Mouse (Mus musculus): ENCODE data around the gene Inpp5k. TPM values are rescaled to one million over a fixed set of nuclear protein-coding genes. Genes with fewer than 3 reads are reported as not detected.

Inpp5k gene
- total RNA-seq, 2 experiments from 2014 or later, result 41.0 to 42.7 TPM

DNA sequence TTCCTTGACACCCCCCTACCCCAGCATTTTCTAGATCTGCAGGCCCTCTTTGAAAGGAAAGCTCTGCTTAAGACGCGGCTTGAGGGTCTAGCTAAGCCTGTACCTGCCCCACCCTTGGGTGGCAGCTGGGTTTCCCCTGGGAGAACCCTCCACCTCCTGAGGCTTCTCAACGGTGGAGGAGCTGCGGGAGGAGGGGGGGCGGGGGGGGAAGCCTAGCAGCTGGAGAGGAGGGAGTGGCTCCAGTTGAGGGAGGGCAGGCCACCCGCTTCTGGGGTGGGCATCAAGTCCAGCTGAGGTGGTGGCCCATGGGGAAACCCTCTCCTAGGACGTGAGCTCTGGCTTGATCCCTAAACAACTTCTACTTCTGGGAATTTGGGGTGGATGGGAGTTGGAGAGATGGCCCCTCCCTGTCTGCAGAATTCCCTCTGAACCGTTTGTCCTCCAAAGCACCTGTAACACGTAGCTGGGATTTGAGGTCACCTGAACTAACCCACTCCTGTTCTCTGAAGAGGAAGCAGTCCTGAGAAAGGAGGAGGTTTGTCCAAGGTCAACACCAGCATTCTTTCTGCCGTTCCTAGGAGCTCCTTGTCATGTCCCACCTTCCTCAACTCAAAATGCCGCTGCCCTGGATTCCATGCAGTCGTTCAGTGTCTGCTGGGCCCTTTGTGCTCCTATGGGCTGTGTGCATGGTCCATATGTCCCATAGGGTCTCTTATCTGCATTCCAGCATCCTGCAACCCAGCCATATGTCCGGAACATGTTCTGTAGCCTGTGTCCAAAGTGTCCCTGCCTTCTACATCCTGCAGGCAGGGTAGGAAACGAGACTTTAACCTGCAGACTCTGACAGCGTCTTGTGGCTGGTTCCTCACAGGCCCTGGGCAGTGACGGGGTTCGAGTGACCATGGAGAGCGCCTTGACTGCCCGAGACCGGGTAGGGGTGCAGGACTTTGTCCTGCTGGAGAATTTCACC is 26.1 kb downstream of the Inpp5k start:
- no peak for DNase-seq (ENCODE audit: extremely low spot score in 1 of 2, low spot score in 2 of 2)
- intact Hi-C loops (cut with DNase I), result no loop called here
- Histone ChIP-seq H3K4me3 (peak overlapping the region; percentile 86), H3K27ac (no peak overlapping the region; the same call in 1 of the 2 replicates)
- TF ChIP-seq CTCF (IDR thresholded peaks at IDR 0.05), result no peak

DNA sequence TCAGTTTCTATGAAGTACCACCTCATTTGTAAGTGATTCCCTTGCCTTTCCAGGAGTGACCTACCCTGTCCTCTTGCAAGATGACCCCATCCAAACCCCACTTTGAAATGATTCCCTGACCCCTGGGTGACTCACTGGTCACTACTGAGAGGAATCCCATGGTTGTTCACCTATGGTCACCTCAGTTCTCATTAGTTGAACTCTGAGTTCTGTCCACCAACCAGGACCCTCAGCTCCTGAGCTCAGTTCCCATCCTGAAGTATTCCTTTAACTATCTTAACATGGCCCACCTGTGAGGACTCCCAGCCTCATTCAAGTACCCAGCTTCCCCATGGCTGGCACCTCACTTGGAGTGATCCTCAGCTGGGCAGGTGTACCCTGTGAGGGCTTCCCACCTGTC is 27.1 kb downstream of the Inpp5k start:
- intact Hi-C loops (cut with DNase I), result no loop called here
- no peak overlapping the region for H3K4me3 ChIP-seq
- no peak overlapping the region for H3K27ac ChIP-seq
- no peak for TF ChIP-seq CTCF (IDR thresholded peaks at IDR 0.05)
- DNase-seq (ENCODE audit: extremely low spot score in 1 of 2, low spot score in 2 of 2), result no peak

DNA sequence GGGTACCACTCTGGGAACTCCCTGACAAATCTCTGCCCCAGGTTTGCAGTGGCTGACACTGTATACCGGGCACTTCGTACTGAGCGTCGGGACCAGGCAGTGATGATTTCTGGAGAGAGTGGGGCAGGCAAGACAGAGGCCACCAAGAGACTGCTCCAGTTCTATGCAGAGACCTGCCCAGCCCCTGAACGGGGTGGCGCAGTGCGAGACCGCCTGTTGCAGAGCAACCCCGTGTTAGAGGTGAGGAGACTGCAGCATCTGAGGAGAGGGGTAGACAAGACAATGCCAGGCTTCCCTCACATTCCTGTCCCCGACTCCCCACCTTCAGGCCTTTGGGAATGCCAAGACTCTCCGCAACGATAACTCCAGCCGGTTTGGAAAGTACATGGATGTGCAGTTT is 27.5 kb downstream of the Inpp5k start:
- Histone ChIP-seq H3K4me3 (no peak overlapping the region), H3K27ac (no peak overlapping the region)
- no peak for TF ChIP-seq CTCF (IDR thresholded peaks at IDR 0.05)
- intact Hi-C loops (cut with DNase I), result no loop called here
- DNase-seq (ENCODE audit: extremely low spot score in 1 of 2, low spot score in 2 of 2), result no peak

DNA sequence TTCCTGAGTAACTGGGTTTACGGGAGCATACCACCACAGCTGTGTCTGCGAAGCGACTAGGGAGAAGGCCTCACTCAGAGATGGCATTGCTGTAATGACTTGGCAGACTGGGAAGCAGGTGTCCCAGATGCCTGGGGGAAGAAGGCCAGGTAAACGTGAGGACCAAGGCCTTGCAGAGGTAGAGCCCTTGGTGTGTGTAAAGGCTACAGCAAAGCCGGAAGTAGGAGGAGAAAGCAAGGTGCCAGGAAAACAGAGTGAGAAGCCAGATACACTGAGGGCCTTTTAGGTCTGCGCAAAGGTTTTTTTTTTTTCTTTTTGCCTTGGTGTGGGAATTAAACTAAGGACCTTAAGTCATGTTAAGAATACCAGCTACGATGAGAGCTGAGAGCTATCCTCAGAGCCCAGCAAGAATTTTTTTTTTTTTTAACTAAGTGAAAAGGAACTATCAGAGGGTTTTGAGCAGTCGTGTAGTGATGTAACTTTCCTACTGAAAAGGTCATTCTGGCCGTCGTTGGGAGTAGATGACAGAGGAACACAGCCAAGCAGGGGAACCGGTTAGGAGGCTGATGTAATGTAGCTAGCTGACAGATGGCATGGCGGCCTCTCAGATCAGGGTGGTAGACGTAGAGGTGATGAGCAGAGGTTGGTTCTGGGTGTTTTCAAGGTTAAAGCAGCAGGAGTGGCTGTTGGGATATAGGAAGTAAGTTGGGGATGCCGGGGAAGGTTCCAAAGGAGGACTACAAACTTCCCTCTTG is 28.4 kb downstream of the Inpp5k start:
- Histone ChIP-seq H3K4me3 (no peak overlapping the region), H3K27ac (no peak overlapping the region)
- DNase-seq (ENCODE audit: extremely low spot score in 1 of 2, low spot score in 2 of 2), result no peak
- no peak for TF ChIP-seq CTCF (IDR thresholded peaks at IDR 0.05)
- intact Hi-C loops (cut with DNase I), result no loop called here

DNA sequence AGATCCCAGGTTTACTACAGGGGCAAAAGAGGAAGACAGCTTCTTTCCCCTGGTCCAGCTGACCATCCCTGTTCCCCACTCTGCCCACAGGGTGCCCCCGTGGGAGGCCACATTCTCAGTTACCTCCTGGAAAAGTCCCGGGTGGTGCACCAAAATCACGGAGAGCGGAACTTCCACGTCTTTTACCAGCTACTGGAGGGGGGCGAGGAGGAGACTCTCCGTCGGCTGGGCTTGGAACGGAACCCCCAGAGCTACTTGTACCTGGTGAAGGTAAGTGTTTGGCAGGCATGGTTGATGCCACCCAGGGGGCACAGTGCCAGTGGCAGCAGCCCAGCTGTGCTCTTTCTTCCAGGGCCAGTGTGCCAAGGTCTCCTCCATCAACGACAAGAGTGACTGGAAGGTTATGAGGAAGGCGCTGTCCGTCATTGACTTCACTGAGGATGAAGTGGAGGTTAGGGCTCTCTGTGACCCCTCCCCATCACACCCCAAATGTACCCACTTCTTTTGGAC is 29.3 kb downstream of the Inpp5k start:
- no peak for TF ChIP-seq CTCF (IDR thresholded peaks at IDR 0.05)

DNA sequence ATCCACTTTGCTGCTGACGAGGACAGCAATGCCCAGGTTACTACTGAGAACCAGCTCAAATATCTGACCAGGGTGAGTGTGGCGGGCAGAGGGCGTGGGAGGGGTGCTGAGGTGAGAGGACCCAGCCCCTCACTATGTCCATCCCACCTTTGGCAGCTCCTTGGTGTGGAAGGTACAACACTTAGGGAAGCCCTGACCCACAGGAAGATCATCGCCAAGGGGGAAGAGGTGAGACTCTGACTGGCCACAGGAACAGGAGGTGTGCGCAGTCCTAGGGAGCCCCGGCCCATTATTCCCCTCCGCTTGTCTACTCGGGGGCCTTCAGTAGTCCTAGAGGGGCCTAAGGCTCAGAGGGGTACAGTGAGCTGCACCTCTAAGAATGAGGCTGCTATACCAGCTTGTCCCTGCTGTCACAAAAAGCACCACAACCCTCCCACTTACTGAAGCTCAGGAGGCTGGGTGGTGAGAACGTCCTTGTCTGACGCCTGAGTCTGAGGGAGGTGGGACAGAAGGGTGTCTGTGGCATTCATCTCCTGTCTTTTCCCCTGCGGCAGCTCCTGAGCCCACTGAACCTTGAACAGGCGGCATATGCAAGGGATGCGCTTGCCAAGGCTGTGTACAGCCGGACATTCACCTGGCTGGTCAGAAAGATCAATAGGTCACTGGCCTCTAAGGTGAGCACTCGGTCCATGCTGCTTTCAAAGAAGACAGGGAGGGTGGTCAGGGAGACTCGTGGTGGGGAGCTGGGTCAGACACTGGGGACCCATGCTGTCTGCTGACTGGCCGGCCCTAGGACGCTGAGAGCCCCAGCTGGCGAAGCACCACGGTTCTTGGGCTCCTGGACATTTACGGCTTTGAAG is 30.4 kb downstream of the Inpp5k start:
- no peak overlapping the region for H3K27ac ChIP-seq
- intact Hi-C loops (cut with DNase I), result no loop called here
- H3K4me3 ChIP-seq, result no peak overlapping the region
- DNase-seq (ENCODE audit: extremely low spot score in 1 of 2, low spot score in 2 of 2), result no peak
- no peak for TF ChIP-seq CTCF (IDR thresholded peaks at IDR 0.05)

More for the DNA sequence above, 29.3 kb downstream of the Inpp5k start:
- no peak for DNase-seq (ENCODE audit: extremely low spot score in 1 of 2, low spot score in 2 of 2)
- intact Hi-C loops (cut with DNase I), result no loop called here
- no peak overlapping the region for H3K27ac ChIP-seq
- H3K4me3 ChIP-seq, result no peak overlapping the region

DNA sequence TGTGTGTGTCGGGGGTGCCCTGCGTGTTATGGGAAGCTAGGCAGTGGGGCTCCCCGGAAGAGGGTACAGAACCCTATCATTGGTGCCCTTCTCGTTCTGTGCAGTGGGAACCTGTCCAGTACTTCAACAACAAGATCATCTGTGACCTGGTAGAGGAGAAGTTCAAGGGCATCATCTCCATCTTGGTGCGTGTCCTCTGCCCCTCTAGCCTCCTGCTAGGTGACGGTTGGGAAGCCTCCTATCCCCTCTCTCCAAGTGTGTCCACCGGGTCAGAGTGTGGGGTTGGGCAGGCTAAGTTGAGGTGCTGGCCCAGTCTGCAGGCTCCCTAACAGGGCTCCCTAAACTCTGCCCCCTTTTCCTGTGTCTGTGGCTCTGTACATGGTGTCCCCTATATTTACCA is 31.3 kb downstream of the Inpp5k start:
- H3K27ac ChIP-seq, result no peak overlapping the region
- DNase-seq (ENCODE audit: extremely low spot score in 1 of 2, low spot score in 2 of 2), result no peak
- intact Hi-C loops (cut with DNase I), result no loop called here
- H3K4me3 ChIP-seq, result no peak overlapping the region
- TF ChIP-seq CTCF (IDR thresholded peaks at IDR 0.05), result no peak

DNA sequence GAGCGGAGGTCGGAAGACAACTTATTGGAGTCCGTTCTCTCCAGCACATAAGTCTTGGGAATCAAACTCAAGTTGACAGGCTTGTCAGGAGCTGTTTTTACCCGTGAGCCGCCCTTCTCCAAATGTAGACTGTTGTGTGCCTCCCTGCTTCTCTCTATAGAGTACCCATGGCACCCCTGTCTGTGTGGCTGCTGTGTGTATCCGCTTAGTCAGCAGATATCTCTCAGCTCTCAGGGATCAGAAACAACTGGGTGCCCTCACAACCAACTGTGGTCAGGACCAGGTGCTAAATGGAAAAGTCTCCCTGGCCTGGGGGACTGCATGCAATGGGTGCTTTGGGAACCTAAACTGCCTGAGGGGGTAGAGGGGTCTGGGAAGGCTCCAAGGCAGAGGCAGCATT is 35.5 kb downstream of the Inpp5k start:
- no peak for DNase-seq (ENCODE audit: extremely low spot score in 1 of 2, low spot score in 2 of 2)
- intact Hi-C loops (cut with DNase I), result no loop called here
- Histone ChIP-seq H3K27ac (no peak overlapping the region), H3K4me3 (no peak overlapping the region)
- TF ChIP-seq CTCF (IDR thresholded peaks at IDR 0.05), result no peak

DNA sequence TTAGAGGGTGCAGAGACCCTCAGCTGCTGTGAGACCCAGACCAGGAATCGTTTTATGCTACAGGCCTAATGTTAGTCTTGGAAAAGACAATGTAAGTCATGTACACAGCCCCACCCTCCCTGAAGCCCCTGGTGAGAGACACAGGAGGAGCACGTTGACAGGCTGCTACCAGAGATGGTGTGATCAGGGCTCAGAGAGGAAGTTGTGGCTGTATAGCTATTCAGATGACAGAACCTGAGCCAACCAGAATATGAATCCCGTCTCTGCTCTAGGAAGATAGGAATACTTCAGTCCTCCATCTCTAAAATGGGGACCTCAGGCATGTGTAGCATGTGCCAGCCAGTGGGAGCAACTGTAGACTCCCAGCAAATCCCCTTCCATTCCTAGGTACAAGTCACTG is 37.8 kb downstream of the Inpp5k start:
- no peak for TF ChIP-seq CTCF (IDR thresholded peaks at IDR 0.05)
- no peak overlapping the region for H3K27ac ChIP-seq
- DNase-seq (ENCODE audit: extremely low spot score in 1 of 2, low spot score in 2 of 2), result no peak
- no peak overlapping the region for H3K4me3 ChIP-seq
- intact Hi-C loops (cut with DNase I), result no loop called here

DNA sequence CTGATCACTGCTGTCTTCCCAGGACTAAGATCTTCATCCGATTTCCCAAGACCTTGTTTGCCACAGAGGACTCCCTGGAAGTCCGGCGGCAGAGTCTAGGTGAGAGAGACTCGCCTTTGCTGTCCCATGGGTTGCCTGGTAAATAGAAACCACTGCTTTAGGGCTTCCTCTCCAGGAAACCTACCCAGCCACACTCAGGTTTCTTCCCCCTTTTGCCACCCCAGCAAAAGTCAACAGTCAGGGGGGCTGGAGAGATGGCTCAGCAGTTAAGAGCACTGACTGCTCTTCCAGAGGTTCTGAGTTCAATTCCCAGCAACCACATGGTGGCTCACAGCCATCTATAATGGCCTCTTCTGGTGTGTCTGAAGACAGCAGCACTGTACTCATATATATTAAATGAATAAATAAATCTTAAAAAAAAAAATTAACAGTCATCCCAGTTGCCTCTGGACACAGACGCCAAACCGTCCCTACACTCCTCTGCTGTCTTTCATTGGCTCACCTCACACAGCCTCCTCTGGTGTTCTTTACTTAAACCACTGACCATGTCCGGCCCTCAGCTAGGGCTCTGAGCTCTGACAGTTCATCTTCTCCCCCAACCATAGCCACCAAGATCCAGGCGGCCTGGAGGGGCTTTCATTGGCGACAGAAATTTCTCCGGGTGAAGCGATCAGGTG is 38.5 kb downstream of the Inpp5k start:
- no peak for DNase-seq (ENCODE audit: extremely low spot score in 1 of 2, low spot score in 2 of 2)
- H3K27ac ChIP-seq, result no peak overlapping the region
- intact Hi-C loops (cut with DNase I), result no loop called here
- TF ChIP-seq CTCF (IDR thresholded peaks at IDR 0.05), result no peak
- H3K4me3 ChIP-seq, result no peak overlapping the region

DNA sequence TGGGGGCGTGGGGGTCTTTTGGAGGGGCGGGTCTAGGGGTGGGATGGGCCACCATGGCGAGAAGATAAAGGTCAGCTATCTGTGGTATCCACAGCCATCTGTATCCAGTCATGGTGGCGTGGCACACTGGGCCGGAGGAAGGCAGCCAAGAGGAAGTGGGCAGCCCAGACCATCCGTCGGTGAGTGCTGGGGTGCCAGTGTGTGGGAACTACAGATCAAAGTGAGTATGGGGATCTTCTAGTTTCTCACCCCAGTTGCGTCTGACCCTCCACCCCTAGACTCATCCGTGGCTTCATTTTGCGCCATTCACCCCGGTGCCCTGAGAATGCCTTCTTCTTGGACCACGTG is 39.0 kb downstream of the Inpp5k start:
- no peak for DNase-seq (ENCODE audit: extremely low spot score in 1 of 2, low spot score in 2 of 2)
- no peak for TF ChIP-seq CTCF (IDR thresholded peaks at IDR 0.05)
- H3K4me3 ChIP-seq, result no peak overlapping the region
- intact Hi-C loops (cut with DNase I), result no loop called here
- no peak overlapping the region for H3K27ac ChIP-seq
